Mouse (Mus musculus): ENCODE data around the gene Fam131a.

The Fam131a gene

GRCm38 (mm10) chr16:20695622-20696323 is 2.7 kb downstream of the Fam131a start:
- DNase-seq (ENCODE audit: extremely low spot score, low spot score) = peak; percentile 83

GRCm38 (mm10) chr16:20699266-20699665 is 6.2 kb downstream of the Fam131a start:
- no peak for DNase-seq (ENCODE audit: extremely low spot score, low spot score)

- no peak for DNase-seq (ENCODE audit: extremely low spot score, low spot score)
Measured at GRCm38 (mm10) chr16:20700036-20700435, 7.0 kb downstream of the Fam131a start.

DNA sequence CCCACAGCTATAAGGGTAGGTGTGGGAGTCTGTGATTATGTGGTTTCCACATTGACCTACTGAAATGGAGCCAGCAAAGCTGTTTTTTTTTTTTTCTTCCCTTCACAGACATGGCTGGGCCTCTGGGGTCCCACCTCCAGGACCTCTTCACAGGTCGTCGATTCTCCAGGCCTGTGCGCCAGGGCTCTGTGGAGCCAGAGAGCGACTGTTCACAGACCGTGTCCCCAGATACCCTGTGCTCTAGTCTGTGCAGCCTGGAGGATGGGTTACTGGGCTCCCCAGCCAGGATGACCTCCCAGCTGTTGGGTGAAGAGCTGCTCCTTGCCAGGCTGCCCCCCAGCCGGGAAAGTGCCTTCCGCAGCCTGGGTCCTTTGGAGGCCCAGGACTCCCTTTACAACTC is 8.3 kb downstream of the Fam131a start:
- DNase-seq (ENCODE audit: extremely low spot score, low spot score) = no peak

- DNase-seq (ENCODE audit: extremely low spot score, low spot score) = peak; percentile 37
Measured at GRCm38 (mm10) chr16:20701729-20702521, 8.9 kb downstream of the Fam131a start.

- peak; percentile 77 for DNase-seq (ENCODE audit: extremely low spot score, low spot score)
Measured at GRCm38 (mm10) chr16:20702522-20702893, 9.5 kb downstream of the Fam131a start.

- no peak for DNase-seq (ENCODE audit: extremely low spot score, low spot score)
Measured at GRCm38 (mm10) chr16:20703071-20703470, 10.0 kb downstream of the Fam131a start.

DNA sequence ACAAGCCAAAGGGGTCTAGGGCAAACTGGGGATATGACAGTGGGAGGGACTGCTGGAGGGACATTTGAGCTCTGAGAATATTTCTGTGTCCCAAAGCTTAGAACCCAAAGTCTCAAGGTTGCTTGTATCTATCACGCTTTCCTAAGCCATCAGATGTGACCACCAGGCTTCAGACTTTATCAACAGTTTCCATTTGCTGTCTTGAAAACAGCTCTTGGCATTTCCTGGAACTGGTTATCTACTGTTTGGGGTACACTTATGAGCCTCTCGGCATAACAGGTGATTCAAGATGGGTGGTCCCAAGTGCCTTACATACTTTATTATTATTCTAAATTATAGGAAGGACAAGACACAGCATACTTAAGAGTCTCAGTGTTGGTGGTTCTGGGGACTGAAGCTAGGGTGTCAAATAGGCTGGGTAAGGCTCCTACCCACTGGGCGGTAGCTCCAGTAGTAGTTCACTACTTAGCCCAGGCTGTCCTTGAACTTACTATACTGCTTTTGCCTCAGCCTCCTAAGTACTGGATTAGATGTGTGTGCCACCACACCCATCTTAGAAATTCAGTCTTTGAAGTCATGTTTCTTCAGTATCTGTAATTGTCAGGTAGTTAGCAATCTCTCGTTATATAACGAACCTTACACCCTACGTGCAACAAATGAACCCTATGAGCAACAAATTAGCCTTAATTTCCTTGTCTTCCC is 10.8 kb downstream of the Fam131a start:
- no peak for DNase-seq (ENCODE audit: extremely low spot score, low spot score)

- no peak for DNase-seq (ENCODE audit: extremely low spot score, low spot score)
Measured at GRCm38 (mm10) chr16:20705786-20706185, 12.7 kb downstream of the Fam131a start.

GRCm38 (mm10) chr16:20706407-20707055 is 13.5 kb downstream of the Fam131a start:
- no peak for DNase-seq (ENCODE audit: extremely low spot score, low spot score)

GRCm38 (mm10) chr16:20708220-20708938 is 15.3 kb downstream of the Fam131a start:
- DNase-seq (ENCODE audit: extremely low spot score, low spot score) = no peak

DNA sequence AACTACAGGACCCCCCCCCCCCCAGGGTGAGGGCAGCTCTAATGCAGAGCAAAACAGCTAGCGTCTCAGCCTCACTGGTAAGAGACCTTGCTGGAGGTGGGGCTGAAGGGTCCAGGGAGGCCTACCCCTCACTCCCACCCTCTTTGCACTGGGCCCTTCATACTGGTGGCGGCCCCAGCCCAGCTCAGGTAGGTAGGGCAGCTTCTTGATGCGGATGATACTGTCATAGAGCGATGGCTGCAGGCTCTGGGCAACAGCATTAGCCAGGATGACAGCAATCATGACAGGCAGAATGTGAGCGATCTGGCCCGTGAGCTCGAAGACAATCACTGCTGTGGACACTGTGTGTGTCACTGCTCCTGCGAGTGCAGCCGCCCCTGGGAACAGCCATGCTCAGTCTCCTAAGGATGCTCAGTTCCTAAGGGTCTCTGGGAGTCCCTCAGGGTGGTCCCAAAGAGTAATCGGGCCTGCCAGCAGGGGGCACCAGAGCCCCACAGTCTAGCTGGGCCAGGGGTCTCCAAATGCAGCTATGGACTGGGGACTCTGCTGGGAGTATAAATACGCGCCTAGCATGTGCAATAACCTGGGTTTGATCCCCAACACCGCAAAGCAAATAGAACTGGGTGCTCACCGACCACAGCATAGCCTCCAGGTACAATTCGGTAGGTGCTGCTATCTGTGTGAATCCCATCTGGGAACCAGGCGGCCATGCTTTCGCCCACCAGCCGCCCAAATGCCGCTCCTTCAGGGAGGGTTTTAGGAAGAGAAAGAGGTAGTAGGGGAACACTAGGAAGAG is 16.1 kb downstream of the Fam131a start:
- DNase-seq (ENCODE audit: extremely low spot score, low spot score) = peak; percentile 84

- DNase-seq (ENCODE audit: extremely low spot score, low spot score) = no peak
Measured at GRCm38 (mm10) chr16:20710370-20710769, 17.3 kb downstream of the Fam131a start.

DNA sequence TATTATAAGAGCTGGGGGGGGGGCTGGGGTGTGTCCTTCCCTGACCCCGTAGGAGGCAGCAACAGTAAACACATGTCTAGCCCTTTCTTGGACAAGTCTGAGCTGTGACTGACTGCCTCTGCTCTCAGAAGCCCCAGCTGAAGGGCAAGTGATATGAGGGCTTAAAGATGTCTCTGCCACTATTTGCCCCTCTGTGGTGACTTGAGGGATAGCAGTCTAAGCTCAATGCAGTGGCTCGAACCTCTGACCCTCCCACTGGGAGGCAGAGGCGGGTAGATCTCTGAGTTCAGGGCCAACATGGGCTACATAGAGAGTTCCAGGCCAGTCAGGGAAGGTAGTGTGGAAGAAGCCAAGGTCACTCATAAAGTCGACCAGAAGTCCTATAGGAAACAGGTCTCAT is 17.8 kb downstream of the Fam131a start:
- no peak for DNase-seq (ENCODE audit: extremely low spot score, low spot score)

DNA sequence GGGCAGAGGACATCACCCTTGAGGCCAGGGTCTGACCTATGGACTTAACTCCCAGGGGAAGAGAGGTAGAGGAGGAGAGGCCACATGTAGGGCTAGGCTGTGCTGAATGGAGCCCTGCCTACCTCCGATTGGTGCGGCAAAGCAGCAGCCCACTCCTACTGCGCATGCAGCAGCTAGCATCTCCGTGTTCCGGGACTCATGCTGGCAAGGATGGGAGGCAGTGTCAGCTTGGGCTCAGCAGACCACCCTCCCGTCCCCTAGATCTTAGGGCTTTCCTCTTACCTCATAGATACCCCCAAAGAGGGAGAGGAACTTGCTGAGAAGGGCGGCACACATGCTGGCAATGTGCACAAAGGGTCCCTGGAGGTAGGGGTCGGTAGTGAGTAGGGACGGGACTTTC is 19.1 kb downstream of the Fam131a start:
- DNase-seq (ENCODE audit: extremely low spot score, low spot score) = no peak

GRCm38 (mm10) chr16:20712889-20713288 is 19.8 kb downstream of the Fam131a start:
- no peak for DNase-seq (ENCODE audit: extremely low spot score, low spot score)

GRCm38 (mm10) chr16:20714307-20715080 is 21.5 kb downstream of the Fam131a start:
- no peak for DNase-seq (ENCODE audit: extremely low spot score, low spot score)

- no peak for DNase-seq (ENCODE audit: extremely low spot score, low spot score)
Measured at GRCm38 (mm10) chr16:20715161-20715560, 22.1 kb downstream of the Fam131a start.

GRCm38 (mm10) chr16:20715566-20715965 is 22.5 kb downstream of the Fam131a start:
- no peak for DNase-seq (ENCODE audit: extremely low spot score, low spot score)

All from neural tube, embryonic 10.5 days (tissue).